Mouse (Mus musculus) spleen, postnatal 4 days (tissue): ENCODE data around the gene Hnrnpl.

Source experiments
- DNase-seq, 2 experiments: peaks; one replicate each; pipeline ENCODE4 v3.0.0; 2022; ENCODE audit warnings: low spot score in 2 of 2

Hnrnpl gene

GRCm38 (mm10) chr7:28808221-28808941, at the start of gene Hnrnpl:
Hnrnpl (plus strand) TSS chr7:28808541.
- DNase-seq = peak in 1 of 2 experiments; percentile 28

- no peak for DNase-seq
These were observed 49.7 kb upstream of the Hnrnpl start for GRCm38 (mm10) chr7:28758623-28759022.

GRCm38 (mm10) chr7:28761907-28762306, 46.4 kb upstream of the Hnrnpl start:
- no peak for DNase-seq

- no peak for DNase-seq
These were observed 43.1 kb upstream of the Hnrnpl start for GRCm38 (mm10) chr7:28765211-28765610.

- DNase-seq = peak; percentile 94 to 95
These were observed 42.0 kb upstream of the Hnrnpl start, which contains the start of gene Sirt2 for GRCm38 (mm10) chr7:28766173-28766879. Sirt2 (plus strand) TSS chr7:28766735.

GRCm38 (mm10) chr7:28766910-28767309, 41.4 kb upstream of the Hnrnpl start:
- no peak for DNase-seq

GRCm38 (mm10) chr7:28767462-28767965, 40.8 kb upstream of the Hnrnpl start, which contains the start of gene Nfkbib:
Nfkbib (minus strand) TSS chr7:28767512.
- DNase-seq = no peak

- no peak for DNase-seq
These were observed 38.9 kb upstream of the Hnrnpl start for GRCm38 (mm10) chr7:28769414-28769958.

- DNase-seq = peak in 1 of 2 experiments; percentile 33
These were observed 38.0 kb upstream of the Hnrnpl start for GRCm38 (mm10) chr7:28770309-28770708.

- DNase-seq = no peak
These were observed 36.5 kb upstream of the Hnrnpl start for GRCm38 (mm10) chr7:28771867-28772266.

GRCm38 (mm10) chr7:28773163-28773562, 35.2 kb upstream of the Hnrnpl start:
- DNase-seq = no peak

- DNase-seq = no peak
These were observed 34.2 kb upstream of the Hnrnpl start for GRCm38 (mm10) chr7:28774164-28774563.

GRCm38 (mm10) chr7:28775129-28775528, 33.2 kb upstream of the Hnrnpl start:
- DNase-seq = no peak

GRCm38 (mm10) chr7:28778825-28779224, 29.5 kb upstream of the Hnrnpl start:
- DNase-seq = no peak

GRCm38 (mm10) chr7:28780067-28780658, 28.2 kb upstream of the Hnrnpl start:
- DNase-seq = peak; percentile 90 to 97

- no peak for DNase-seq
These were observed 27.5 kb upstream of the Hnrnpl start for GRCm38 (mm10) chr7:28780857-28781256.

GRCm38 (mm10) chr7:28781261-28781663, 27.1 kb upstream of the Hnrnpl start:
- peak in 1 of 2 experiments; percentile 49 for DNase-seq

- DNase-seq = no peak
These were observed 23.2 kb upstream of the Hnrnpl start for GRCm38 (mm10) chr7:28785161-28785560.

- no peak for DNase-seq
These were observed 20.5 kb upstream of the Hnrnpl start for GRCm38 (mm10) chr7:28787884-28788283.

GRCm38 (mm10) chr7:28788307-28789195, 19.8 kb upstream of the Hnrnpl start, which contains the start of gene Rinl:
Rinl (plus strand) TSS chr7:28788969.
- peak; percentile 71 to 82 for DNase-seq

- DNase-seq = no peak
These were observed 19.1 kb upstream of the Hnrnpl start for GRCm38 (mm10) chr7:28789235-28789634.
